Mouse (Mus musculus) CD4-positive naive resting alpha-beta T cell, adult 57 days (primary cell): ENCODE data around the gene Dhcr7. TPM values are rescaled to one million over a fixed set of nuclear protein-coding genes. Genes with fewer than 3 reads are reported as not detected.

Experiments
- total RNA-seq: library from RNA; stranded (reverse); gene quantifications from one replicate; pipeline ENCODE4 v1.2.4, GENCODE M21; 2023

Dhcr7 gene
- 30.3 TPM for total RNA-seq

GRCm38 (mm10) chr7:143822375-143823265 is at the start of gene Dhcr7, which contains the start of gene Nadsyn1:
TSS of gene Dhcr7 (plus strand) at chr7:143823145.
TSS of gene Nadsyn1 (minus strand) at chr7:143822849.

GRCm38 (mm10) chr7:143783996-143784829 is 38.7 kb upstream of the Dhcr7 start, which contains the start of gene Mrgpre:
TSS of gene Mrgpre (minus strand) at chr7:143784500.

GRCm38 (mm10) chr7:143866538-143866937 is 43.6 kb downstream of the Dhcr7 start, which contains the start of gene Gm498:
TSS of gene Gm498 (plus strand) at chr7:143866838.

Other genes with a start within 250 kb of the Dhcr7 start
- gene Cars, start 223.1 kb upstream of the Dhcr7 start, total RNA-seq = 65.7 TPM
- 29.8 TPM for gene Tnfrsf26, start 194.4 kb upstream of the Dhcr7 start, total RNA-seq
- 19.1 TPM for gene Tnfrsf22, start 173.5 kb upstream of the Dhcr7 start, total RNA-seq
- gene Tnfrsf23, start 137.3 kb upstream of the Dhcr7 start, total RNA-seq = 4.3 TPM
- 32.5 TPM for gene Osbpl5, start 66.2 kb upstream of the Dhcr7 start, total RNA-seq
- not detected for gene Mrgprg, start 56.2 kb upstream of the Dhcr7 start, total RNA-seq
- 1.1 TPM for gene Mrgpre, start 38.6 kb upstream of the Dhcr7 start, total RNA-seq
- 16.5 TPM for gene Nadsyn1, start 296 bp upstream of the Dhcr7 start, total RNA-seq
- not detected for gene Gm498, start 43.7 kb downstream of the Dhcr7 start, total RNA-seq
- not detected for gene Shank2, start 178.8 kb downstream of the Dhcr7 start, total RNA-seq